Mouse (Mus musculus) erythroblast, embryonic 14.5 days (primary cell): ENCODE results near the gene 4931429L15Rik.

Source experiments
- GATA1 ChIP-seq: IDR thresholded peaks from 2 replicates; pipeline ENCODE4 v1.6.1; 2012; ENCODE audit warnings: low read length, inconsistent platforms, mixed read lengths
- TAL1 ChIP-seq: IDR thresholded peaks from 3 replicates; pipeline ENCODE4 v1.6.1; 2012; ENCODE audit warnings: low read length, inconsistent platforms, mixed read lengths

- TF ChIP-seq GATA1 (no peak), TAL1 (no peak)
Observed at GRCm38 (mm10) chr9:46317957-46318356, 1.8 kb downstream of the 4931429L15Rik start.
